Comparison of ENCODE assay signal across 8 mouse cellular contexts in genomic region chr5:114771796-114772195, GRCm38 (mm10). TPM values are rescaled to one million over a fixed set of nuclear protein-coding genes. Genes with fewer than 3 reads are reported as not detected.
DNase-seq lines count a peak whose midpoint lies in the region; ATAC-seq and TF ChIP-seq lines count a peak whose summit lies in the region.

No protein-coding gene starts in this region.

- TF ChIP-seq POLR2A in myocyte (IDR thresholded peaks at IDR 0.05; ENCODE audit: insufficient read length, low read depth): no peak

- intact Hi-C loops in left cerebral cortex, postnatal 4 days (cut with DNase I): no loop called here

- no peak overlapping the region for H3K27ac ChIP-seq in kidney, embryonic 15.5 days
- H3K27ac ChIP-seq in embryonic facial prominence, embryonic 10.5 days (replicated peaks): no peak overlapping the region
- H3K27ac ChIP-seq in hindbrain, postnatal 0 days: no peak overlapping the region

- peak overlapping the region; percentile 90 for H3K4me2 ChIP-seq in kidney, embryonic 15.5 days
- peak overlapping the region; percentile 75 for H3K4me2 ChIP-seq in hindbrain, postnatal 0 days (ENCODE audit: low read depth, low read length)
- H3K4me2 ChIP-seq in myocyte (ENCODE audit: low read depth): peak overlapping the region; percentile 87

- 68% methylated on average over 8 of the region's 8 CpGs for WGBS in kidney, embryonic 15.5 days
- whole genome bisulfite sequencing in embryonic facial prominence, embryonic 10.5 days: 78% methylated on average over 8 of the region's 8 CpGs
- 67% methylated on average over 8 of the region's 8 CpGs for WGBS in hindbrain, postnatal 0 days

- no peaks in the 10 kb centered on the region for H3K27me3 ChIP-seq in kidney, embryonic 15.5 days
- H3K27me3 ChIP-seq in embryonic facial prominence, embryonic 10.5 days (replicated peaks; ENCODE audit: low read depth, poor library complexity, severe bottlenecking): no peaks in the 10 kb centered on the region
- H3K27me3 ChIP-seq in hindbrain, postnatal 0 days (ENCODE audit: insufficient read depth, low read length): no peaks in the 10 kb centered on the region
- H3K27me3 ChIP-seq in myocyte (ENCODE audit: control insufficient read depth, insufficient read depth, insufficient read length): no peaks in the 10 kb centered on the region

- peaks cover 76% of the 10 kb centered on the region for H3K79me2 ChIP-seq in myocyte (ENCODE audit: control insufficient read depth, insufficient read depth)

- no peak for TF ChIP-seq CTCF in hindbrain, postnatal 0 days (IDR thresholded peaks at IDR 0.05; ENCODE audit: low read depth)

- H3K9me3 ChIP-seq in kidney, embryonic 15.5 days (replicated peaks): no peaks in the 10 kb centered on the region
- H3K9me3 ChIP-seq in embryonic facial prominence, embryonic 10.5 days: no peaks in the 10 kb centered on the region
- no peaks in the 10 kb centered on the region for H3K9me3 ChIP-seq in hindbrain, postnatal 0 days (ENCODE audit: low read length)

- no peak for DNase-seq in kidney, postnatal 36 days
- DNase-seq in embryonic facial prominence, embryonic 10.5 days (ENCODE audit: low spot score): no peak
- no peak for DNase-seq in hindbrain, postnatal 0 days (ENCODE audit: low spot score)
- DNase-seq in layer of hippocampus, adult 11-12 months (ENCODE audit: low spot score): no peak
- no peak for DNase-seq in layer of hippocampus, postnatal 25 days (ENCODE audit: extremely low spot score in 1 of 2, low spot score in 1 of 2)
- no peak for DNase-seq in left cerebral cortex, postnatal 4 days

- peak overlapping the region; percentile 97; the same call in 1 of the 2 replicates for H3K9ac ChIP-seq in kidney, embryonic 15.5 days
- no peak overlapping the region for H3K9ac ChIP-seq in hindbrain, postnatal 0 days (replicated peaks; ENCODE audit: low read length)

- peak overlapping the region; percentile 99 for H3K4me3 ChIP-seq in kidney, embryonic 15.5 days (replicated peaks)
- H3K4me3 ChIP-seq in embryonic facial prominence, embryonic 10.5 days: peak overlapping the region; percentile 82
- peak overlapping the region; percentile 99 for H3K4me3 ChIP-seq in hindbrain, postnatal 0 days (ENCODE audit: low read length)
- H3K4me3 ChIP-seq in myocyte: peak overlapping the region; percentile 52

- peaks cover 39% of the 10 kb centered on the region for H3K4me1 ChIP-seq in kidney, embryonic 15.5 days
- H3K4me1 ChIP-seq in embryonic facial prominence, embryonic 10.5 days: peaks cover 37% of the 10 kb centered on the region
- peaks cover 9% of the 10 kb centered on the region for H3K4me1 ChIP-seq in hindbrain, postnatal 0 days (ENCODE audit: insufficient read depth, low read length)

- 0 out of 2 replicates have a peak, but pooled peaks cover 6% of the 10 kb centered on the region for H3K36me3 ChIP-seq in kidney, embryonic 15.5 days
- H3K36me3 ChIP-seq in embryonic facial prominence, embryonic 10.5 days (replicated peaks): 0 out of 2 replicates have a peak, but pooled peaks cover 3% of the 10 kb centered on the region
- no peaks in the 10 kb centered on the region for H3K36me3 ChIP-seq in hindbrain, postnatal 0 days (ENCODE audit: insufficient read depth, low read length)
- H3K36me3 ChIP-seq in myocyte (ENCODE audit: control insufficient read depth, insufficient read depth): no peaks in the 10 kb centered on the region

- ATAC-seq in kidney, embryonic 15.5 days (replicated peaks; ENCODE audit: low FRiP score): no peak
- no peak for ATAC-seq in hindbrain, postnatal 0 days

- no peak overlapping the region for H3ac ChIP-seq in myocyte (ENCODE audit: control insufficient read depth, insufficient read length)

TF ChIP-seq in myocyte, 11 proteins besides CTCF, POLR2A, EP300 and RAD21:
- TF ChIP-seq SRF (IDR thresholded peaks at IDR 0.05; ENCODE audit: control insufficient read depth, insufficient read length, low read depth) (no peak), TCF3 (IDR thresholded peaks at IDR 0.05; ENCODE audit: insufficient read length, low read depth) (no peak), USF1 (IDR thresholded peaks at IDR 0.05; ENCODE audit: low read depth) (no peak), POLR2AphosphoS2 (IDR thresholded peaks at IDR 0.05; ENCODE audit: insufficient read length, low read depth) (no peak), MAX (IDR thresholded peaks at IDR 0.05; ENCODE audit: low read depth) (no peak), E2F4 (IDR thresholded peaks at IDR 0.05; ENCODE audit: insufficient read depth) (no peak), MYOG (IDR thresholded peaks at IDR 0.05; ENCODE audit: control insufficient read depth in 1 of 3, insufficient read depth in 1 of 3, insufficient read length in 2 of 3, low read depth in 2 of 3) (no peak), MYOD1 (IDR thresholded peaks at IDR 0.05; ENCODE audit: control insufficient read depth in 1 of 3, insufficient read length in 2 of 3, low read depth in 2 of 3) (no peak), CEBPB (IDR thresholded peaks at IDR 0.05; ENCODE audit: insufficient read depth, poor library complexity, severe bottlenecking) (no peak)
TF ChIP-seq in myocyte: peak in this region for 0.

RNA-seq across cellular contexts. Expression of gene Ankrd13a, which starts 2.7 kb away (rescaled TPM):
- polyA plus RNA-seq in kidney, embryonic 15.5 days (2015; fragmentation: Nextera tagmentation; extraction: Ambion mirVana): 45.3 and 49.8 TPM in 2 replicates
- polyA plus RNA-seq in embryonic facial prominence, embryonic 10.5 days (2016; fragmentation: Nextera tagmentation; extraction: Ambion mirVana): 44.4 and 48.1 TPM in 2 replicates
- 44.7 and 55.1 TPM in 2 replicates for total RNA-seq in hindbrain, postnatal 0 days (2014; rRNA removed)
- polyA plus RNA-seq in hindbrain, postnatal 0 days (2015; fragmentation: Nextera tagmentation; extraction: Ambion mirVana): 30.7 and 31.4 TPM in 2 replicates
- 51.2 TPM for polyA plus RNA-seq in myocyte (2012; fragmentation: generic; extraction: Trizol)
- total RNA-seq in layer of hippocampus, postnatal 25 days (2021): 10 to 100 TPM; 41.1 to 43.1 TPM
- total RNA-seq in left cerebral cortex, postnatal 4 days (2021): 10 to 100 TPM; 42.5 to 42.9 TPM

RNA-seq across cellular contexts. Expression of gene Git2, which starts 3.5 kb away (rescaled TPM):
- polyA plus RNA-seq in kidney, embryonic 15.5 days (2015; fragmentation: Nextera tagmentation; extraction: Ambion mirVana): 42.0 and 45.5 TPM in 2 replicates
- polyA plus RNA-seq in embryonic facial prominence, embryonic 10.5 days (2016; fragmentation: Nextera tagmentation; extraction: Ambion mirVana): 36.7 and 38.1 TPM in 2 replicates
- total RNA-seq in hindbrain, postnatal 0 days (2014; rRNA removed): 41.2 and 43.5 TPM in 2 replicates
- polyA plus RNA-seq in hindbrain, postnatal 0 days (2015; fragmentation: Nextera tagmentation; extraction: Ambion mirVana): 34.4 and 36.4 TPM in 2 replicates
- polyA plus RNA-seq in myocyte (2012; fragmentation: generic; extraction: Trizol): 21.6 TPM
- total RNA-seq in layer of hippocampus, postnatal 25 days (2021): 10 to 100 TPM; 35.9 to 47.2 TPM
- total RNA-seq in left cerebral cortex, postnatal 4 days (2021): 10 to 100 TPM; 58.3 to 59.1 TPM

RNA-seq across cellular contexts. Expression of gene 1500011B03Rik, which starts 51.5 kb away (rescaled TPM):
- polyA plus RNA-seq in kidney, embryonic 15.5 days (2015; fragmentation: Nextera tagmentation; extraction: Ambion mirVana): 102 and 105 TPM in 2 replicates
- 108 TPM in 2 replicates for polyA plus RNA-seq in embryonic facial prominence, embryonic 10.5 days (2016; fragmentation: Nextera tagmentation; extraction: Ambion mirVana)
- total RNA-seq in hindbrain, postnatal 0 days (2014; rRNA removed): 250 and 316 TPM in 2 replicates
- 354 and 366 TPM in 2 replicates for polyA plus RNA-seq in hindbrain, postnatal 0 days (2015; fragmentation: Nextera tagmentation; extraction: Ambion mirVana)
- polyA plus RNA-seq in myocyte (2012; fragmentation: generic; extraction: Trizol): 31.4 TPM
- total RNA-seq in layer of hippocampus, postnatal 25 days (2021): 100 to 1,000 TPM; 162 to 172 TPM
- total RNA-seq in left cerebral cortex, postnatal 4 days (2021): 100 to 1,000 TPM; 166 to 169 TPM
